Mouse (Mus musculus) intestine, embryonic 14.5 days (tissue): Measurements from ENCODE around the gene Diablo. TPM values are rescaled to one million over a fixed set of nuclear protein-coding genes. Genes with fewer than 3 reads are reported as not detected.

Experiments used
- ATAC-seq: fragments of 200-750 bp; cut with Nextera tagmentation; replicated peaks from 2 replicates; pipeline ENCODE4 v1.8.0; 2017; ENCODE audit warnings: low read depth, moderate number of reproducible peaks, moderate TSS enrichment, moderate library complexity; ENCODE audit not compliant: low FRiP score, low TSS enrichment
- DNase-seq: peaks from one replicate; pipeline ENCODE4 v3.0.0-alpha.2; 2018; ENCODE audit warnings: low spot score
- H3K27ac ChIP-seq: fragments of 300-500 bp; sonication (generic); 2 replicates; pipeline ENCODE4 v1.5.1; 2014; ENCODE audit warnings: low read depth, mild to moderate bottlenecking, control low read depth
- H3K27me3 ChIP-seq: fragments of 300-500 bp; sonication (generic); replicated peaks from 2 replicates; pipeline ENCODE4 v1.6.1; 2014; ENCODE audit warnings: low read length, control low read depth; ENCODE audit not compliant: control insufficient read depth, insufficient read depth
- H3K36me3 ChIP-seq: fragments of 300-500 bp; sonication (generic); 2 replicates; pipeline ENCODE4 v1.6.1; 2014; ENCODE audit warnings: low read length, control low read depth; ENCODE audit not compliant: control insufficient read depth, insufficient read depth
- H3K4me1 ChIP-seq: fragments of 300-500 bp; sonication (generic); replicated peaks from 2 replicates; pipeline ENCODE4 v1.6.1; 2014; ENCODE audit warnings: low read length, control low read depth, mixed read lengths; ENCODE audit not compliant: control insufficient read depth, insufficient read depth
- H3K4me2 ChIP-seq: fragments of 300-500 bp; sonication (generic); 2 replicates; pipeline ENCODE4 v1.6.1; 2014; ENCODE audit warnings: low read length
- H3K4me3 ChIP-seq: fragments of 300-500 bp; sonication (generic); 2 replicates; pipeline ENCODE4 v1.5.1; 2014; ENCODE audit warnings: low read depth, low read length, control low read depth, mixed read lengths
- H3K9ac ChIP-seq: fragments of 300-500 bp; sonication (generic); 2 replicates; pipeline ENCODE4 v1.6.1; 2014; ENCODE audit warnings: mild to moderate bottlenecking, low read length
- H3K9me3 ChIP-seq: fragments of 300-500 bp; sonication (generic); 2 replicates; pipeline ENCODE4 v1.6.1; 2016; ENCODE audit warnings: low read length, control low read depth; ENCODE audit not compliant: control insufficient read depth
- WGBS: fragments of 180-500 bp; shearing (Covaris S2); extraction: QIAGEN DNeasy Blood & Tissue Kit; methylation state at CpG from one replicate; pipeline ENCODE4 v1.1.7; 2014; 5-methylcytosine and 5-hydroxymethylcytosine counted together
- microRNA-seq: library from miRNA; unstranded; fragments of <30 nt; microRNA quantifications from one replicate; pipeline ENCODE4, GENCODE M21; 2016
- polyA plus RNA-seq: library from polyadenylated mRNA; unstranded; fragments of >200 nt; fragmentation: Nextera tagmentation; extraction: Ambion mirVana; gene quantifications from 2 replicates; pipeline ENCODE4 v1.2.1, GENCODE M21; 2014

Diablo gene
- polyA plus RNA-seq, 1 experiment from 2014 or later = 107 TPM

GRCm38 (mm10) chr5:123489112-123489785, 34.7 kb downstream of the Diablo start, which contains the start of the genes Lrrc43 and Il31:
TSS of gene Lrrc43 (plus strand) at chr5:123489305.
TSS of gene Il31 (minus strand) at chr5:123489489.
- Histone ChIP-seq H3K9me3 (no peaks in the 10 kb centered on the region), H3K36me3 (no peaks in the 10 kb centered on the region), H3K9ac (no peak within 1 kb of the TSS), H3K27me3 (no peaks in the 10 kb centered on the region), H3K27ac (no peak within 1 kb of the TSS), H3K4me1 (no peaks in the 10 kb centered on the region), H3K4me2 (peak within 1 kb of the TSS; percentile 35), H3K4me3 (no peak within 1 kb of the TSS)
- WGBS = 12% methylated on average over 25 of the region's 25 CpGs
- DNase-seq = no peak
- ATAC-seq = peak; percentile 32; the same call in 1 of the 2 replicates

GRCm38 (mm10) chr5:123487659-123488395, 36.1 kb downstream of the Diablo start:
- no peak overlapping the region for H3K4me2 ChIP-seq
- no peaks in the 10 kb centered on the region for H3K27me3 ChIP-seq
- H3K27ac ChIP-seq = no peak overlapping the region
- H3K36me3 ChIP-seq = no peaks in the 10 kb centered on the region
- H3K4me3 ChIP-seq = no peak overlapping the region
- no peak overlapping the region for H3K9ac ChIP-seq
- whole genome bisulfite sequencing = 85% methylated on average over 11 of the region's 11 CpGs
- DNase-seq = no peak
- no peak for ATAC-seq
- no peaks in the 10 kb centered on the region for H3K9me3 ChIP-seq
- H3K4me1 ChIP-seq = no peaks in the 10 kb centered on the region

- Histone ChIP-seq H3K4me2 (no peak overlapping the region), H3K4me3 (no peak overlapping the region), H3K27ac (no peak overlapping the region), H3K36me3 (no peaks in the 10 kb centered on the region), H3K9me3 (no peaks in the 10 kb centered on the region), H3K27me3 (no peaks in the 10 kb centered on the region), H3K4me1 (peaks cover 7% of the 10 kb centered on the region), H3K9ac (no peak overlapping the region)
- DNase-seq = no peak
- ATAC-seq = no peak
- 79% methylated on average over 5 of the region's 5 CpGs for whole genome bisulfite sequencing
These were observed 50.2 kb downstream of the Diablo start for GRCm38 (mm10) chr5:123473817-123474216.

- no peaks in the 10 kb centered on the region for H3K36me3 ChIP-seq
- H3K4me2 ChIP-seq = peak overlapping the region; percentile 45
- peaks cover 7% of the 10 kb centered on the region for H3K4me1 ChIP-seq
- peak overlapping the region; percentile 11; the same call in 1 of the 2 replicates for H3K4me3 ChIP-seq
- H3K9me3 ChIP-seq = no peaks in the 10 kb centered on the region
- DNase-seq (no peak), ATAC-seq (no peak)
- H3K27ac ChIP-seq = no peak overlapping the region
- H3K9ac ChIP-seq = 0 out of 2 replicates have a peak overlapping the region, but pooled peaks have one; percentile 27
- no peaks in the 10 kb centered on the region for H3K27me3 ChIP-seq
- 16% methylated on average over 10 of the region's 10 CpGs for WGBS
These were observed 53.1 kb downstream of the Diablo start for GRCm38 (mm10) chr5:123470784-123471400.

GRCm38 (mm10) chr5:123464638-123465037, 59.3 kb downstream of the Diablo start:
- 70% methylated on average over 1 of the region's 1 CpGs for WGBS
- no peaks in the 10 kb centered on the region for H3K27me3 ChIP-seq
- H3K4me1 ChIP-seq = no peaks in the 10 kb centered on the region
- no peaks in the 10 kb centered on the region for H3K9me3 ChIP-seq
- H3K9ac ChIP-seq = no peak overlapping the region
- no peak overlapping the region for H3K4me2 ChIP-seq
- H3K27ac ChIP-seq = no peak overlapping the region
- H3K4me3 ChIP-seq = no peak overlapping the region
- H3K36me3 ChIP-seq = no peaks in the 10 kb centered on the region
- no peak for ATAC-seq
- DNase-seq = no peak

GRCm38 (mm10) chr5:123461420-123461819, 62.6 kb downstream of the Diablo start:
- no peak for DNase-seq
- 47% methylated on average over 5 of the region's 5 CpGs for WGBS
- H3K9me3 ChIP-seq = no peaks in the 10 kb centered on the region
- H3K4me2 ChIP-seq = no peak overlapping the region
- H3K4me3 ChIP-seq = no peak overlapping the region
- H3K9ac ChIP-seq = no peak overlapping the region
- H3K4me1 ChIP-seq = no peaks in the 10 kb centered on the region
- peaks cover 7% of the 10 kb centered on the region; the same call in 1 of the 2 replicates for H3K36me3 ChIP-seq
- H3K27ac ChIP-seq = no peak overlapping the region
- ATAC-seq = no peak
- H3K27me3 ChIP-seq = no peaks in the 10 kb centered on the region

Small RNA genes lying within 50 kb of the gene (microRNA-seq; reads per million reads assigned to microRNA genes)
- gene Mir7647 = 1.3 reads per million, percentile 13 among the genes with 10 or more reads in this experiment

Other genes with a start within 250 kb of the Diablo start
- gene Bcl7a, start 180.3 kb downstream of the Diablo start, polyA plus RNA-seq = 21.1 and 24.0 TPM in 2 replicates
- 26.5 and 29.1 TPM in 2 replicates for gene Mlxip, start 129.4 kb downstream of the Diablo start, polyA plus RNA-seq
- gene Lrrc43, start 34.9 kb downstream of the Diablo start, polyA plus RNA-seq = not detected in 2 replicates
- gene Il31, start 34.7 kb downstream of the Diablo start, polyA plus RNA-seq = not detected in 2 replicates
- gene B3gnt4, start 13.7 kb downstream of the Diablo start, polyA plus RNA-seq = 0.35 and 0.50 TPM in 2 replicates
- gene Gm49027, start 1.3 kb upstream of the Diablo start, polyA plus RNA-seq = 13.7 and 16.4 TPM in 2 replicates
- gene Vps33a, start 48.9 kb upstream of the Diablo start, polyA plus RNA-seq = 28.9 and 29.9 TPM in 2 replicates
- 30.1 and 32.6 TPM in 2 replicates for gene Clip1, start 160.4 kb upstream of the Diablo start, polyA plus RNA-seq
- gene Zcchc8, start 196.9 kb upstream of the Diablo start, polyA plus RNA-seq = 74.3 and 83.2 TPM in 2 replicates
- gene Rsrc2, start 225.2 kb upstream of the Diablo start, polyA plus RNA-seq = 104 and 120 TPM in 2 replicates
- 35.2 and 35.9 TPM in 2 replicates for gene Kntc1, start 225.5 kb upstream of the Diablo start, polyA plus RNA-seq